8 mouse cellular contexts compared by ENCODE assay signal in the genomic region with DNA sequence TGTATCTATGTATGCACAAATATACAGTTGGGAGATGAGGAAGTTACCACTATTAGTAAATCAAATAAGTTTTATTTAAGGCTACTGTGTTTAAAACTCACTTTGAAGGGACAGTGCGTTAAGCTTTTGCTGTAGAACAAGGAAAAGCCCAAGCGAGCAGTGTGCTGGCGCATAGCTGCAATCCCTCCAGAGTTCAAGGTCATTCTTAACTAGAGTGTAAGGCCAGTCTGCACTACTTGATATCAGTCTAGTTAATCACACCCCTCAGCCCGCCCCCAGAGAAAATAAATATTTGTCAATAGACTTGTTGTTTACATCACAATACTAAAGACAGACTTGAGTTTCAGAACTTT. TPM values are rescaled to one million over a fixed set of nuclear protein-coding genes. Genes with fewer than 3 reads are reported as not detected.
A peak's percentile ranks its signal among the peaks of the same experiment; 100 is the strongest.
DNase-seq lines count a peak whose midpoint lies in the region; ATAC-seq and TF ChIP-seq lines count a peak whose summit lies in the region.

No protein-coding gene starts in this region.

- no peaks in the 10 kb centered on the region for H3K9me3 ChIP-seq in embryonic facial prominence, embryonic 14.5 days (ENCODE audit: control insufficient read depth, low read length)
- H3K9me3 ChIP-seq in hindbrain, postnatal 0 days (ENCODE audit: low read length): no peaks in the 10 kb centered on the region
- no peaks in the 10 kb centered on the region for H3K9me3 ChIP-seq in midbrain, embryonic 12.5 days

- peaks cover 13% of the 10 kb centered on the region for H3K36me3 ChIP-seq in embryonic facial prominence, embryonic 14.5 days (ENCODE audit: control insufficient read depth, insufficient read depth, low read length)
- peaks cover 7% of the 10 kb centered on the region; the same call in 1 of the 2 replicates for H3K36me3 ChIP-seq in hindbrain, postnatal 0 days (ENCODE audit: insufficient read depth, low read length)
- peaks cover 10% of the 10 kb centered on the region; the same call in 1 of the 2 replicates for H3K36me3 ChIP-seq in midbrain, embryonic 12.5 days

- peak overlapping the region; percentile 86 for H3K9ac ChIP-seq in embryonic facial prominence, embryonic 14.5 days (ENCODE audit: low read depth, low read length)
- H3K9ac ChIP-seq in hindbrain, postnatal 0 days (replicated peaks; ENCODE audit: low read length): peak overlapping the region; percentile 80; the same call in 1 of the 2 replicates
- H3K9ac ChIP-seq in midbrain, embryonic 12.5 days (replicated peaks): peak overlapping the region; percentile 95

- WGBS in embryonic facial prominence, embryonic 14.5 days: 49% methylated on average over 4 of the region's 4 CpGs
- 52% methylated on average over 4 of the region's 4 CpGs for WGBS in hindbrain, postnatal 0 days
- 47% methylated on average over 4 of the region's 4 CpGs for WGBS in midbrain, embryonic 12.5 days

- H3K27ac ChIP-seq in left cerebral cortex, adult 2 months: peak overlapping the region; percentile 78
- no peak overlapping the region for H3K27ac ChIP-seq in embryonic facial prominence, embryonic 14.5 days (replicated peaks; ENCODE audit: low read depth, low read length)
- H3K27ac ChIP-seq in hindbrain, postnatal 0 days: peak overlapping the region; percentile 84
- peak overlapping the region; percentile 76 for H3K27ac ChIP-seq in midbrain, embryonic 12.5 days (replicated peaks)

- H3K27me3 ChIP-seq in embryonic facial prominence, embryonic 14.5 days (replicated peaks; ENCODE audit: control insufficient read depth, insufficient read depth, low read length): no peaks in the 10 kb centered on the region
- no peaks in the 10 kb centered on the region for H3K27me3 ChIP-seq in hindbrain, postnatal 0 days (ENCODE audit: insufficient read depth, low read length)
- peaks cover 9% of the 10 kb centered on the region for H3K27me3 ChIP-seq in midbrain, embryonic 12.5 days

- H3K4me3 ChIP-seq in left cerebral cortex, adult 2 months: peak overlapping the region; percentile 83
- H3K4me3 ChIP-seq in embryonic facial prominence, embryonic 14.5 days (ENCODE audit: low read depth, low read length): peak overlapping the region; percentile 91
- peak overlapping the region; percentile 82 for H3K4me3 ChIP-seq in hindbrain, postnatal 0 days (ENCODE audit: low read length)
- peak overlapping the region; percentile 96 for H3K4me3 ChIP-seq in midbrain, embryonic 12.5 days

- 0 out of 2 replicates have a peak, but pooled peaks cover 13% of the 10 kb centered on the region for H3K4me1 ChIP-seq in embryonic facial prominence, embryonic 14.5 days (ENCODE audit: control insufficient read depth, insufficient read depth, low read length)
- peaks cover 14% of the 10 kb centered on the region; the same call in 1 of the 2 replicates for H3K4me1 ChIP-seq in hindbrain, postnatal 0 days (ENCODE audit: insufficient read depth, low read length)
- H3K4me1 ChIP-seq in midbrain, embryonic 12.5 days: peaks cover 22% of the 10 kb centered on the region

- no peak for DNase-seq in left cerebral cortex, adult 2 months (ENCODE audit: extremely low spot score in 1 of 2, low spot score in 2 of 2)
- DNase-seq in left cerebral cortex, postnatal 25 days (ENCODE audit: low spot score in 2 of 2): no peak
- no peak for DNase-seq in embryonic facial prominence, embryonic 14.5 days (ENCODE audit: low spot score)
- DNase-seq in hindbrain, postnatal 0 days (ENCODE audit: low spot score): no peak
- no peak for DNase-seq in urinary bladder, postnatal 14 days (ENCODE audit: low spot score)
- DNase-seq in Muller cell, postnatal 12 days (ENCODE audit: inconsistent ontology term): no peak
- no peak for DNase-seq in gastrocnemius, postnatal 14 days

- TF ChIP-seq CTCF in left cerebral cortex, adult 2 months (IDR thresholded peaks at IDR 0.05): no peak
- TF ChIP-seq CTCF in hindbrain, postnatal 0 days (IDR thresholded peaks at IDR 0.05; ENCODE audit: low read depth): no peak

- ATAC-seq in embryonic facial prominence, embryonic 14.5 days (ENCODE audit: low read depth): no peak
- peak; percentile 27 for ATAC-seq in hindbrain, postnatal 0 days
- peak; percentile 51 for ATAC-seq in midbrain, embryonic 12.5 days (ENCODE audit: low FRiP score, low read depth)

- H3K4me2 ChIP-seq in embryonic facial prominence, embryonic 14.5 days (ENCODE audit: low read depth, low read length): peak overlapping the region; percentile 65
- peak overlapping the region; percentile 70 for H3K4me2 ChIP-seq in hindbrain, postnatal 0 days (ENCODE audit: low read depth, low read length)
- peak overlapping the region; percentile 79 for H3K4me2 ChIP-seq in midbrain, embryonic 12.5 days (replicated peaks)

- intact Hi-C loops in left cerebral cortex, adult 2 months (cut with DNase I): loop anchor here (1.0 kb wide), 1 partner anchor 95 kb away; no protein-coding TSS in a partner anchor
- intact Hi-C loops in left cerebral cortex, postnatal 25 days (cut with DNase I): loop anchor here (1.0 kb wide), 1 partner anchor 95 kb away; no protein-coding TSS in a partner anchor
- intact Hi-C loops in gastrocnemius, postnatal 14 days (cut with DNase I; ENCODE audit: low total_unique reads): no loop called here

RNA-seq across cellular contexts. Expression of a gene that starts 0.3 kb away (rescaled TPM):
- 10 to 100 TPM; 54.3 to 65.6 TPM for total RNA-seq in left cerebral cortex, adult 2 months (2021)
- total RNA-seq in left cerebral cortex, postnatal 25 days (2021): 10 to 100 TPM; 54.3 to 55.2 TPM
- 18.7 and 25.3 TPM in 2 replicates for polyA plus RNA-seq in embryonic facial prominence, embryonic 14.5 days (2014; fragmentation: Nextera tagmentation; extraction: Ambion mirVana)
- 19.1 and 27.2 TPM in 2 replicates for total RNA-seq in hindbrain, postnatal 0 days (2014; rRNA removed)
- polyA plus RNA-seq in hindbrain, postnatal 0 days (2015; fragmentation: Nextera tagmentation; extraction: Ambion mirVana): 9.9 and 12.7 TPM in 2 replicates
- polyA plus RNA-seq in midbrain, embryonic 12.5 days (2016; fragmentation: Nextera tagmentation; extraction: Ambion mirVana): 31.1 and 35.5 TPM in 2 replicates
- total RNA-seq in gastrocnemius, postnatal 14 days (2021): 10 to 100 TPM; 22.2 to 22.6 TPM

RNA-seq across cellular contexts. Expression of a gene that starts 35.3 kb away (rescaled TPM):
- 1 to 10 TPM; 5.0 to 5.1 TPM for total RNA-seq in left cerebral cortex, adult 2 months (2021)
- total RNA-seq in left cerebral cortex, postnatal 25 days (2021): 1 to 10 TPM; 4.0 to 6.5 TPM
- polyA plus RNA-seq in embryonic facial prominence, embryonic 14.5 days (2014; fragmentation: Nextera tagmentation; extraction: Ambion mirVana): 0.69 and 1.7 TPM in 2 replicates
- 1.6 and 2.0 TPM in 2 replicates for total RNA-seq in hindbrain, postnatal 0 days (2014; rRNA removed)
- 6.0 and 6.4 TPM in 2 replicates for polyA plus RNA-seq in hindbrain, postnatal 0 days (2015; fragmentation: Nextera tagmentation; extraction: Ambion mirVana)
- polyA plus RNA-seq in midbrain, embryonic 12.5 days (2016; fragmentation: Nextera tagmentation; extraction: Ambion mirVana): 2.4 and 2.5 TPM in 2 replicates
- total RNA-seq in gastrocnemius, postnatal 14 days (2021): not detected
